Mouse (Mus musculus): ENCODE results near the gene Acsl3. TPM values are rescaled to one million over a fixed set of nuclear protein-coding genes. Genes with fewer than 3 reads are reported as not detected.
A peak's percentile ranks its signal among the peaks of the same experiment; 100 is the strongest.

The Acsl3 gene
- 11.9 and 15.6 TPM in 2 replicates for total RNA-seq (2021)
- long read RNA-seq, experiment 1, partial matches to known transcripts, result 0 of 5 reads
- long read RNA-seq, experiment 1, other reads (novel, unspliced or antisense), result 0 of 5 reads
- long read RNA-seq, experiment 2, partial matches to known transcripts, result 2 of 7 reads
- long read RNA-seq, experiment 2, other reads (novel, unspliced or antisense), result 2 of 7 reads

- DNase-seq, result peak; percentile 98
Measured at GRCm38 (mm10) chr1:78657671-78658440, at the start of gene Acsl3, which contains the start of gene Utp14b. TSS of gene Acsl3 (plus strand) at chr1:78657825. TSS of gene Utp14b (plus strand) at chr1:78658038.

DNA sequence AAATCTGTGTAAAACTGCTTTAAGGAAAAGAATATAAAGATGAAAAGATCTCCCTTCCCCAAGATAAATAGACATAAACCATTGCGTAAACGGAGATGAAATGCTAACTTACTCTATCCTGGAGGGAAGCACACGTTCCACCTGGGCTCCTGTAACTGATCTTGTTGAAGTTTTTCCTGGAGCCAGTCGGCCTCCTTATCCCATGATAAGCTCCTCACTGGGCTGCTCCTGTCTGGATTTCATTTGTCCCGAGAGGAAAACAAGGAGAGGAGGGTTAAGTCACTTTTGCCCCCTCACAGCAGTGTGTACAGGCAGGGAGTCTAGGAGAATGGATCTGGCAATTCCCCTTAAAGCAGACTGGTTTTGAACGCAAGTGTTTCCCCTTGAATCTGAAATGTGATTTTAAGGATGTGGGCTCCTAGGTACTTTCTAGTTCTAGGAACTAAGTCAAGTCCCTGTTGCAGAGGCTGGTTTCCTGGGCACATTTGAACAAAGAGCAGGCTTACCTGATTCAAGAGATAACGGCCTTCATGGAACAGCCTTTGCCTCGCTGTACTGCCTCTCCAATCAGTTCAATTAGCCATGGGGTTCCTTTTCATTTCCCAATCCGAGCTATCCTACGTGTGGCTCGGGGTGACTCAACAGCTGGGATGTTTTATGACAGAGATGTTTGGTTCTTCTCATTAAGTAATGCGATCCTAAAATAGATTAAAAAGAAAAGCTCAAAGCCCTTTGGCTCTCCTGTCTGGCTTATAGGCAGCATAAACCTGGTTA lies 48.3 kb upstream of the Acsl3 start:
- DNase-seq, result no peak

- no peak for DNase-seq
Measured at GRCm38 (mm10) chr1:78611039-78611438, 46.6 kb upstream of the Acsl3 start.

GRCm38 (mm10) chr1:78612959-78613358 lies 44.7 kb upstream of the Acsl3 start:
- DNase-seq, result no peak

GRCm38 (mm10) chr1:78624352-78624751 lies 33.3 kb upstream of the Acsl3 start:
- DNase-seq, result no peak

DNA sequence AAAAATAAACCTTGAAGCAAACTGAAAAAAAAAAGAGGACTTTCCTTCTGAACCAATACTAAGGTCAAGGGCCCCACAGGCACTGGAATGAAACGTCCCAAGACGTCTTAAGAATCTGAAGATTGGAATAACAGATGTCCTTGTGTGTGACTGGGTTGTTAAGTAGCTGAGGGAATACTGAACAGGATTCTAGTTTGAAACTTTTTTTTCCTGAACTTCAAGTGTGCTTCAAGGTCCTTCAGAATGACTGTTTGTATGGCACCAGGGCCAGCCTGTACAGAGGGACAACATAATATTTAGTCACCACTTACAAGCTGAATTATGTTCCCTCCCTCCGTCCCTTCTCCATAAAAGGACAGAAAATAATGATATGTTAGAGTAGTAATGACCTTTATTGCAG lies 23.1 kb upstream of the Acsl3 start:
- DNase-seq, result no peak

DNA sequence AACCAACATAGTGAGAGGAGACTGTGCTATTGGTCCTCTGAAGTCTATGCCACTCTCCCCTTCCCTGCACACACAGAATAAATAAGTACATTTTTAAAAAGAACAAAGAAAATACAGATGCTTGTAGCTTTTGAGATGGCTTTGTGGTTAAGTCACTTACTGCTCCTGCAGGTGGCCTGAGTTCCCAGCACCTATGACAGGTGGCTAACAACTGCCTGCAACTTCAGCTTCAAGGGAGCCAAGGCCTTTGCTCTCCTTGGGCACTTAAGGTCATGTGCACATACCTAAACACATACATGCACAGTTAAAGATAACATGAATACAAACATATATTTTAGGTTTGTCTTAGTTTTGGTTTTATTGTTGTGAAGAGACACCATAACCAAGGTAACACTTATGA lies 16.8 kb upstream of the Acsl3 start:
- no peak for DNase-seq

DNA sequence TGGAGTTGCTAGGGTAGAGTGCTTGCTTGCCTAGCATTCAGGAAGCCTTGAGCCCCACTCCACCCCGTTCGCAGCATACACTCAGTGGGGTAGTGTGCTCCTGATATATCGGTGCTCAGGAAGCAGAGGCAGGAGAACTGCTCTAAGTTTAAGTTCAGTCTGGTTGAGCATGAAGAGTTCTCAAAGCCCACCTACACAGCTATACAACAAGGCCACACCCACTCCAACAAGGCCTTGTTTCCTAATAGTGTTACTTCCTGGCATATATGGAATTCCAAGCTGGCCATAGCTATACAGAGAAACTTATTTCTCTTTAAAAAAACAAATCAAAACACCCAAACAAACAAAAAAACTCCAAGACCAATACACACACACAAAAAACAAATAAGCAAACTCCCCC lies 15.8 kb upstream of the Acsl3 start:
- no peak for DNase-seq

DNA sequence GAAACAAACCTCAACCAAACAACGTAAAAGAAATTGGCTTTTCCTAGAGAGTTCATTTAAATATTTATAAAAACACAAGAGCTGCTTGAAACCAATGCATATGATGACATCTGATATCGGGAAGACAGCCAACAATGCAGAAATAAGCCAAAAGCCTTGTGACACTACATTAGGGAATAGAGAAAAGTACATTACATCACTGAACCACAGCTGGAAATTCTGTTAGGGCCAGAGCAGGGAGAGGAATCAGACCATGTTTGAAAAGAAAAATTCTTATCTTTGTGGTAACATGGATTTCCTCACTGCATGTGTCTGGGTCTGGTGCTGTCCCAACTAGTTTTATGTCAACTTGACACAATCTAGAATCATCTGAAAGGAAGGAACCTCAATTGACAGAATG lies 15.4 kb upstream of the Acsl3 start:
- DNase-seq, result peak; percentile 29

DNA sequence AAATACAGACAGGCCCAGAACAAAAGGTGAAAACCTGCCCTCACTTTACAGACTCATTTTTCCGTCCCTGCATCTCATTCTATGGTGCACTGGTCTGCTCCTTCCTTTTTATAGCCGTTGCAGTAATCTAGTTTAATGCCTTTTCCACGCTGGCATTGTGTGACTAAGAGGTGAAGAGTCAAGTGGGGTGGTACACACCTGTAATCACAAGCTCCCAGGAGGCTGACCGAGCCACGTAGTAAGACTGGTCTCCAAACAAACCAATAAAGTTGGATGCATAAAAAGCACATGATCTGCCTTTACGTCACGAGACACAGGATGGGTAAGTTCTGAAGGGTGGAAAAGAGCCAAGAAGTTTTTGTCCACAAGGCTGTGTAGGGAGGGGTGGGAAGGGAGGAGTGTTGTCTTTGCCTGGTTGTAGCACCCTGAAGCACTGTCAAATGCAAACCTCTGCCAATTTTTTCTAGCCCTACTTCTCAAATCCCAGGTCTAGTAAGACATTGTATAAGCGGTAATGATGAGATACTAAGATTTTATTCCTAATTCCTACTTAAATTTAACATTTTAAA lies 10.2 kb upstream of the Acsl3 start:
- no peak for DNase-seq

DNA sequence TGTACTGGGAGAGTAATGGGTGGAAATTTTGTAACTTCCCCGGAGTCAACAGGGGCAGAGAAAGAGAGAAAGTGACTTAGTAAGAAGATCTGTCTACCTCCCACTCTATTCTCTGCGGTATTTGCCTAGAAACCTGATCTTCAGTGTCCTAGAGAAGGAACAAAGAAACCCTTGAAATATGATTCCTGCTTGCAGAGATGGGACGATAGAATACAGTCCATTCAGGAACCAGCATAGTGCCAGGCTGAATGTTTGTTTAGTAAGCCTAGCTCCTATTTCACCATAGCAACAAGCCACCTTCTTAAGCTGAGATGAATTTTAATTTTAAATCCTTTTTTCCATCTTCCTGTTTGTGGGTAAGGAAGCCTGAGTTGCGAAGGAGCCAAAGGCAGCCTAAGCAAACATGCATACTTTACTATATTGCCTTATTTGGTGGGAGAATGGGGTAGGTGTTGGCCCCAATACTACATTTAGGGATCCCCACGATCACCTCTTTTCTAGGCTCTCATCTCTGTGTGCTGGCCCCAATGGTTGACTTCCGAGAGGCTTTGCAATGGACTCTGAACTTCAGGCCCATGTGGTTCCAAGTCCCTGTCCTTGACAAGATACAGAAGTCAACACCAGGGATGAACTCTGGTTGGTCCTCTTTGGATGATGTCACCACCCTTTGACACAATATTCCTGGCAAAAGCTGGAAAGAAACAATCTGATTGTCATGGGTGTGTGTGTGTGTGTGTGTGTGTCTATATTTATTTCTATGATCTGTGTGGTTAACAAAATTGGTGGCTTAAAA lies 8.2 kb upstream of the Acsl3 start:
- no peak for DNase-seq

DNA sequence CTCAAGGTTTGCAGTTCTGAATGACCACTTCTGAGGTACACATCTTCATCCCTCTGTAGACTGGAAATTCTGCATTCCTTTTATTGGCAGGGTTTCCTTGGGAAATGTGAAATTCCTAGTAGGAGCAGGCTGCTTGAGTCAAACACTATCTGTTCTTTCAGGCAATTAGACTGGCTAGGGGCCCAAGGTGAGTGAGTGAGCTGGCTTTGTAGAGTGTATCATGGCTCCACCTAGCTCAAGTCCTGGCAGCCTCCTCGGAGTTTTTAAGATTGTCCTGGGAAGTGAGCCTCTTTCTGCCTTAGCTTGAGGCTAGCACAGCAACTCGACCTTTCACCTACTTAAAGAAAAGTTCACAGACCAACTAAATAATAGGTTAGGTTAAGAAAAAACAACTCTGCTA lies 1.2 kb upstream of the Acsl3 start:
- peak; percentile 81 for DNase-seq

DNA sequence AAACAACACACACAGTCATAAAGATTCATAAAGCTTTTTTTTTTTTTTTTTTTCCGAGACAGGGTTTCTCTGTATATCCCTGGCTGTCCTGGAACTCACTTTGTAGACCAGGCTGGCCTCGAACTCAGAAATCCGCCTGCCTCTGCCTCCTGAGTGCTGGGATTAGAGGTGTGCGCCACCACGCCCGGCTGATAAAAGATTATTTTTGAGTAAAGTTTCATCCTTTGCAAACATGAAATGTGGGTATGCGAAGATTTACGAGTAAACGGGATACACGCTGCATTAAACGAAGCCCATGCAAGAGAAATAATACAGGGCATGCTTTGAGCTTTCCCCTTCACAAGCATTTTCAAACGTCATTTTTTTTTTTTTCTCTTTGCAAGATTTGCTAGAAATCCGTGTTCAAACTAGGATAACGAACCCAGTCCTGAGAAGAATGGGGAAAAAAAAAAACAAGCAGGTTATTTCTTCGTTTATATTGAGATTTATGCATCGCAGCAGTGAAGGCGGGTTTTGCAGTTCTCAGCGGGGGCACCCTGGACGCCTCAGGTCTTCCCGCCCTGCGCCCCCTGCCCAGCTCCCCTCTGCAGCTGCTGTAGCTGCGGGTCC lies 500 bp upstream of the Acsl3 start:
- DNase-seq, result no peak

GRCm38 (mm10) chr1:78658441-78659269 lies 1.0 kb downstream of the Acsl3 start:
- DNase-seq, result peak; percentile 13

DNA sequence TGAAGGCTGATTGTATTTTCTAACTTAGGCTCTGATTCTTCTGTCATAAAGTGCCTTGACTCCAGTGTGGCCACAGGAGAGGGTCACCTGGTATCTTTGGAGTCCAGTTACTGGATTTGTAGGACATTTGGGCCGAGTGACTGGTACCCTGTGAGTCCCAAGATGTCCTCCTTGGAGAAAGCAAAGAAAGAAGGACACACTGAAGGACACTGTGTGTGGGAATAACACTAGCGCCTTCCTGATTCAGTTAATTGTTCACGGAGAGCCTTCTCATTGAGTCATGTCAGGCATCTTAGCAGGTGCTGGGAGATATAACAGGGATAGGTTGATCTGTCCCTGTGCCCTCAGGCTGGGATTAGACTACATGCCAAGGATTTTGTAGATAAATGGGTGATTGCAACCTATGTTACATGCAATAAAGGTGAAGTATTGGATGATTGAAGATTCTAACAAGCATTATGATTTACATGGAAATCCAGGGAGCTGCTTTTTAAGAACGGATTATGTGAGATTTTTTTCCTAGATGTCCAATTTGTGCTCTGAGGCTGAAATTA lies 1.7 kb downstream of the Acsl3 start:
- DNase-seq, result no peak

DNA sequence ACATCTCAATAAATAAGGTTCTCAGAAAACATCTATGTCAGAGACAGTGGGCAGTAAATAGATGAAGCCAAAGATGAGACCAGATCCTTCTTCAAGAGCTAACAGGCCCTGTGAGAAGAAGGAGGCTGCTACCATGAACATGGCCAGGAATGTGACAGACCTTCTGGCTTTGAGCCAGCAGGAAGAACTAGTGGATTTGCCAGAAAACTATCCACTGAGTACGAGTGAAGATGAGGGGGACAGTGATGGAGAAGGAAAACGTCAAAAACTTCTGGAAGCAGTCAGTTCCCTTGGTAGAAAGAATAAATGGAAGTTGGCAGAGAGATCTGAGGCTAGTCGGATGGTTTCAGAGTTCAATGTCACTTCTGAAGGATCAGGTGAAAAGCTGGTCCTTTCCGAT lies 6.7 kb downstream of the Acsl3 start:
- no peak for DNase-seq

DNA sequence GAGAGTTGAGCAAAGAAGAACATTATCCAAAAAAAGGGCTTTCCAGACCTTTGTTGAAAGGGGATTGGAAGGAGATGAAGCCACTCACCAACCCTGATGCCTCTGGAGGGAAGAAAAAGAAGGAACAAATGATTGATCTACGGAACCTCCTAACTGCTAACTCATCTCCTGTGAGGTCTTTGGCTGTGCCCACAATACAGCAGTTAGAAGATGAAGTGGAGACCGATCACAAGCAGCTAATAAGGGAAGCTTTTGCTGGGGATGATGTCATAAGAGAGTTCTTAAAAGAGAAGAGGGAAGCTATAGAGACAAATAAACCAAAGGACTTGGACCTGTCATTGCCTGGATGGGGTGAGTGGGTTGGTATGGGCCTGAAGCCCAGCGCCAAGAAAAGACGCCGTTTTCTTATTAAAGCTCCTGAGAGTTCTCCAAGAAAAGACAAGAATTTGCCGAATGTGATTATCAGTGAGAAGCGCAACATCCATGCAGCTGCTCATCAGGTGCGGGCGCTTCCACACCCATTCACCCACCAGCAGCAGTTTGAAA lies 8.4 kb downstream of the Acsl3 start:
- no peak for DNase-seq

- DNase-seq, result no peak
Measured at GRCm38 (mm10) chr1:78666585-78666984, 9.0 kb downstream of the Acsl3 start.

DNA sequence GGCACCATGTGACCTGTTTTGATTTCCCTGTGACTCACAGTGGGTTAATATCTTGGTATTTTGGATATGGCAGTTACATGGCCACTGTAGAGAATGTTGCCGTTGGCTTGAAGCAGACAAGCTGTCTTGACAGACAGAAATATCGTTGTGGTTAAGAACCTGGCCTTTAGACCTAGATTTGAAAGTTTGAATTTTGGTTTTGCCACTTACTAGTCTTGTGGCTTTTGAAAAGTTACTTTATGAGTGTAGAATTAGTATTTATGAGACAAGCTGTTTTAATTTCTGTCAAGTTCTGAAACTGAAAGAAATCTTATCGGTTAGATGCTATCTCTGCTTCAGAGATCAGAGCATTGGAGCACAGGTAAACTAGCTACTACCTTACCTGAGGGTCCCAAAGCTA lies 24.7 kb downstream of the Acsl3 start:
- DNase-seq, result no peak

GRCm38 (mm10) chr1:78684128-78684527 lies 26.5 kb downstream of the Acsl3 start:
- DNase-seq, result no peak

Measured in adrenal gland, postnatal 14 days (tissue).